Mouse (Mus musculus): ENCODE data around the gene Olfr357.

Gene Olfr357

DNA sequence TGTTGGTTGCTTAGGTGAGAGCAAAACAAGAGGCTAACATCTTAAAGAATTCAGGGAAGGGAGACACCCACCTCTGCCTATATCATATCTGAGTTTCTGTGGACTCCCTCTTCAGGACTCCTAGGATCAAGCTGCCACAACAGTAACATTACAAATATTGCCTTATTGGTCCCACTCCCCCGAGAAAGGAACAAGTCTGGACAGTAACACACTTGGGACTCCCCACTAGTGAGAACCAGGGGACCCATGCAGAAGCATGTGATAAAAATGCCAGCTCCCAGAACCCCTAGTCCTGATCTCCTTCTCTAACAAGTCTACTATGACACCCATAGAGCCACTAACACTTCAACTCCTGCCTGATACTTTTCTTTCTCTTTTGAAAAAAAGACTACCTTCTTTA is at the start of gene Olfr357:
Gene Olfr357, plus strand, starts transcription at position 301 of the 400 bp plus-strand sequence.
- no peak for DNase-seq (ENCODE audit: low spot score in 2 of 2)

DNA sequence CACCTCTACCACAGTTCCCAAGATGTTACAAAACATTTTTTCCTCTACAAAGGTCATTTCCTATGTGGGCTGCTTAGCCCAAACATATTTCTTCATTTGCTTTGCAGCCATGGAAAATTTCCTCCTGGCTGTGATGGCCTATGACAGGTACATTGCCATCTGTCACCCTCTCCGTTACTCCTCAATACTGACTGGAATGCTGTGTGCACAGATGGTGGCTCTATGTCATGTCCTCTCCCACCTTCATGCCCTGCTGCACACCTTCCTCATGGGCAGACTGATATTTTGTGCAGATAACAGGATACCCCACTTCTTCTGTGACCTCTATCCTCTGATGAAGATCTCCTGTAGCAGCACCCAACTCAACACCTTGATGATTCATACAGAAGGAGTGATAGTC is 3.4 kb downstream of the Olfr357 start:
- no peak for DNase-seq (ENCODE audit: low spot score in 2 of 2)

DNA sequence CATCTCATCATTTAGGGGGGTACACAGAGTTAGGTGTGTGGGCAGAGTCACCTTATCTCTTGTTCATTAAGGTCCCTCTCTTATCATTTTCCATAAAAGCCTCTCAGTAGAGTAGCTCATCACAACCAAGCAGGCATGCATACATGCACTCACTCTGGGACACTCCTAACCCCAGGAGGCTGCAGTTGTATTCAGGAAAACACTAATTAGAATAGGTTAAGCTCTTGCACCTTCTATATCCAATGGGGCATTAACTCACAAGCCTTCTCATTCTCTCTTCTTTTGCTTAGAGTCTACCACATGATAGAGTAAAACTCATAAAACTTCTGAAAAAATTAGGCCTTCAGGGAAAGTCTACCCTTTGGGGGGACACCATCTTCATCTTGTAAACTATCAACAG is 15.6 kb downstream of the Olfr357 start, which contains the start of gene Olfr358:
Gene Olfr358, minus strand, starts transcription at position 101 of the 400 bp plus-strand sequence.
- no peak for DNase-seq (ENCODE audit: low spot score in 2 of 2)
